Mouse (Mus musculus): ENCODE results near the gene Malrd1. TPM values are rescaled to one million over a fixed set of nuclear protein-coding genes. Genes with fewer than 3 reads are reported as not detected.
"Not testable (repeated sequence)": the region's sequence is repeated elsewhere in the genome, so short reads cannot be mapped to it uniquely, and the experiment has no call there.

Malrd1 gene
- polyA plus RNA-seq, 1 experiment from 2014 or later: not detected

GRCm38 (mm10) chr2:15932340-15932739 lies 406.1 kb downstream of the Malrd1 start:
- WGBS: 71% methylated on average over 1 of the region's 1 CpGs
- no peaks in the 10 kb centered on the region for H3K36me3 ChIP-seq (ENCODE audit: control insufficient read depth, insufficient read depth, low read length)
- no peak for ATAC-seq (replicated peaks; ENCODE audit: low FRiP score)
- no peaks in the 10 kb centered on the region for H3K27me3 ChIP-seq (replicated peaks; ENCODE audit: control insufficient read depth, insufficient read depth, low read length)
- no peak overlapping the region for H3K9ac ChIP-seq (ENCODE audit: low read depth, low read length)
- H3K4me2 ChIP-seq: no peak overlapping the region
- H3K4me3 ChIP-seq (ENCODE audit: low read depth, low read length): no peak overlapping the region
- DNase-seq (ENCODE audit: low spot score): no peak
- no peaks in the 10 kb centered on the region for H3K9me3 ChIP-seq (ENCODE audit: control insufficient read depth, low read length)
- no peak overlapping the region for H3K27ac ChIP-seq (ENCODE audit: low read depth, low read length)
- no peaks in the 10 kb centered on the region for H3K4me1 ChIP-seq (replicated peaks; ENCODE audit: control insufficient read depth, insufficient read depth, low read length)

GRCm38 (mm10) chr2:16002925-16003324 lies 476.6 kb downstream of the Malrd1 start:
- Histone ChIP-seq H3K4me3 (ENCODE audit: low read depth, low read length) (no peak overlapping the region), H3K4me1 (replicated peaks; ENCODE audit: control insufficient read depth, insufficient read depth, low read length) (no peaks in the 10 kb centered on the region), H3K27me3 (replicated peaks; ENCODE audit: control insufficient read depth, insufficient read depth, low read length) (no peaks in the 10 kb centered on the region), H3K4me2 (no peak overlapping the region), H3K9me3 (ENCODE audit: control insufficient read depth, low read length) (no peaks in the 10 kb centered on the region), H3K36me3 (ENCODE audit: control insufficient read depth, insufficient read depth, low read length) (no peaks in the 10 kb centered on the region), H3K9ac (ENCODE audit: low read depth, low read length) (no peak overlapping the region), H3K27ac (ENCODE audit: low read depth, low read length) (no peak overlapping the region)
- ATAC-seq (replicated peaks; ENCODE audit: low FRiP score): no peak
- no peak for DNase-seq (ENCODE audit: low spot score)
- WGBS: 49% methylated on average over 2 of the region's 2 CpGs

- not testable (repeated sequence) for H3K36me3 ChIP-seq (ENCODE audit: control insufficient read depth, insufficient read depth, low read length); H3K27me3 ChIP-seq (replicated peaks; ENCODE audit: control insufficient read depth, insufficient read depth, low read length); H3K4me2 ChIP-seq; H3K4me1 ChIP-seq (replicated peaks; ENCODE audit: control insufficient read depth, insufficient read depth, low read length); H3K9ac ChIP-seq (ENCODE audit: low read depth, low read length); H3K9me3 ChIP-seq (ENCODE audit: control insufficient read depth, low read length); DNase-seq (ENCODE audit: low spot score); ATAC-seq (replicated peaks; ENCODE audit: low FRiP score); H3K27ac ChIP-seq (ENCODE audit: low read depth, low read length); H3K4me3 ChIP-seq (ENCODE audit: low read depth, low read length)
- WGBS: 82% methylated on average over 2 of the region's 2 CpGs
Observed at GRCm38 (mm10) chr2:16017046-16017445, 490.8 kb downstream of the Malrd1 start.

GRCm38 (mm10) chr2:16017719-16018118 lies 491.4 kb downstream of the Malrd1 start:
- not testable (repeated sequence) for H3K9ac ChIP-seq (ENCODE audit: low read depth, low read length); H3K4me2 ChIP-seq; DNase-seq (ENCODE audit: low spot score); H3K4me1 ChIP-seq (replicated peaks; ENCODE audit: control insufficient read depth, insufficient read depth, low read length); H3K27me3 ChIP-seq (replicated peaks; ENCODE audit: control insufficient read depth, insufficient read depth, low read length); H3K9me3 ChIP-seq (ENCODE audit: control insufficient read depth, low read length); ATAC-seq (replicated peaks; ENCODE audit: low FRiP score); H3K36me3 ChIP-seq (ENCODE audit: control insufficient read depth, insufficient read depth, low read length); H3K27ac ChIP-seq (ENCODE audit: low read depth, low read length); H3K4me3 ChIP-seq (ENCODE audit: low read depth, low read length)

GRCm38 (mm10) chr2:16029752-16030151 lies 503.5 kb downstream of the Malrd1 start:
- ATAC-seq (replicated peaks; ENCODE audit: low FRiP score): no peak
- no peak for DNase-seq (ENCODE audit: low spot score)
- Histone ChIP-seq H3K36me3 (ENCODE audit: control insufficient read depth, insufficient read depth, low read length) (no peaks in the 10 kb centered on the region), H3K27me3 (replicated peaks; ENCODE audit: control insufficient read depth, insufficient read depth, low read length) (no peaks in the 10 kb centered on the region), H3K27ac (ENCODE audit: low read depth, low read length) (no peak overlapping the region), H3K4me3 (ENCODE audit: low read depth, low read length) (no peak overlapping the region), H3K4me2 (no peak overlapping the region), H3K9ac (ENCODE audit: low read depth, low read length) (no peak overlapping the region), H3K4me1 (replicated peaks; ENCODE audit: control insufficient read depth, insufficient read depth, low read length) (no peaks in the 10 kb centered on the region), H3K9me3 (ENCODE audit: control insufficient read depth, low read length) (no peaks in the 10 kb centered on the region)
- WGBS: 74% methylated on average over 12 of the region's 12 CpGs

GRCm38 (mm10) chr2:16031559-16031958 lies 505.3 kb downstream of the Malrd1 start:
- H3K27me3 ChIP-seq (replicated peaks; ENCODE audit: control insufficient read depth, insufficient read depth, low read length): no peaks in the 10 kb centered on the region
- no peaks in the 10 kb centered on the region for H3K9me3 ChIP-seq (ENCODE audit: control insufficient read depth, low read length)
- no peak overlapping the region for H3K4me3 ChIP-seq (ENCODE audit: low read depth, low read length)
- H3K4me2 ChIP-seq: no peak overlapping the region
- H3K36me3 ChIP-seq (ENCODE audit: control insufficient read depth, insufficient read depth, low read length): no peaks in the 10 kb centered on the region
- DNase-seq (ENCODE audit: low spot score): no peak
- H3K4me1 ChIP-seq (replicated peaks; ENCODE audit: control insufficient read depth, insufficient read depth, low read length): no peaks in the 10 kb centered on the region
- no peak overlapping the region for H3K27ac ChIP-seq (ENCODE audit: low read depth, low read length)
- ATAC-seq (replicated peaks; ENCODE audit: low FRiP score): no peak
- H3K9ac ChIP-seq (ENCODE audit: low read depth, low read length): no peak overlapping the region
- WGBS: 77% methylated on average over 4 of the region's 4 CpGs

- Histone ChIP-seq H3K27me3 (replicated peaks; ENCODE audit: control insufficient read depth, insufficient read depth, low read length) (no peaks in the 10 kb centered on the region), H3K9ac (ENCODE audit: low read depth, low read length) (no peak overlapping the region), H3K4me1 (replicated peaks; ENCODE audit: control insufficient read depth, insufficient read depth, low read length) (no peaks in the 10 kb centered on the region), H3K36me3 (ENCODE audit: control insufficient read depth, insufficient read depth, low read length) (no peaks in the 10 kb centered on the region), H3K27ac (ENCODE audit: low read depth, low read length) (no peak overlapping the region), H3K9me3 (ENCODE audit: control insufficient read depth, low read length) (no peaks in the 10 kb centered on the region), H3K4me3 (ENCODE audit: low read depth, low read length) (no peak overlapping the region), H3K4me2 (no peak overlapping the region)
- DNase-seq (ENCODE audit: low spot score) (no peak), ATAC-seq (replicated peaks; ENCODE audit: low FRiP score) (no peak)
- WGBS: 72% methylated on average over 3 of the region's 3 CpGs
Observed at GRCm38 (mm10) chr2:16032804-16033203, 506.5 kb downstream of the Malrd1 start.

- no peak for DNase-seq (ENCODE audit: low spot score)
- no peak overlapping the region for H3K4me2 ChIP-seq
- H3K27me3 ChIP-seq (replicated peaks; ENCODE audit: control insufficient read depth, insufficient read depth, low read length): no peaks in the 10 kb centered on the region
- H3K4me3 ChIP-seq (ENCODE audit: low read depth, low read length): no peak overlapping the region
- no peaks in the 10 kb centered on the region for H3K4me1 ChIP-seq (replicated peaks; ENCODE audit: control insufficient read depth, insufficient read depth, low read length)
- no peak overlapping the region for H3K27ac ChIP-seq (ENCODE audit: low read depth, low read length)
- H3K36me3 ChIP-seq (ENCODE audit: control insufficient read depth, insufficient read depth, low read length): no peaks in the 10 kb centered on the region
- ATAC-seq (replicated peaks; ENCODE audit: low FRiP score): no peak
- no peak overlapping the region for H3K9ac ChIP-seq (ENCODE audit: low read depth, low read length)
- H3K9me3 ChIP-seq (ENCODE audit: control insufficient read depth, low read length): no peaks in the 10 kb centered on the region
- 48% methylated on average over 3 of the region's 3 CpGs for WGBS
Observed at GRCm38 (mm10) chr2:16110696-16111095, 584.4 kb downstream of the Malrd1 start.

GRCm38 (mm10) chr2:16113333-16113732 lies 587.1 kb downstream of the Malrd1 start:
- 76% methylated on average over 2 of the region's 2 CpGs for WGBS

More at GRCm38 (mm10) chr2:16113333-16113732, 587.1 kb downstream of the Malrd1 start:
- Histone ChIP-seq H3K4me1 (replicated peaks; ENCODE audit: control insufficient read depth, insufficient read depth, low read length) (no peaks in the 10 kb centered on the region), H3K9me3 (ENCODE audit: control insufficient read depth, low read length) (no peaks in the 10 kb centered on the region), H3K4me3 (ENCODE audit: low read depth, low read length) (no peak overlapping the region), H3K9ac (ENCODE audit: low read depth, low read length) (no peak overlapping the region), H3K27me3 (replicated peaks; ENCODE audit: control insufficient read depth, insufficient read depth, low read length) (no peaks in the 10 kb centered on the region), H3K4me2 (no peak overlapping the region), H3K36me3 (ENCODE audit: control insufficient read depth, insufficient read depth, low read length) (no peaks in the 10 kb centered on the region), H3K27ac (ENCODE audit: low read depth, low read length) (no peak overlapping the region)
- no peak for ATAC-seq (replicated peaks; ENCODE audit: low FRiP score)
- DNase-seq (ENCODE audit: low spot score): no peak

All from liver, embryonic 11.5 days (tissue).